Mouse (Mus musculus) midbrain, embryonic 11.5 days (tissue): ENCODE results near the gene Mtrex. TPM values are rescaled to one million over a fixed set of nuclear protein-coding genes. Genes with fewer than 3 reads are reported as not detected.

Experiments used
- ATAC-seq: fragments of 200-750 bp; cut with Nextera tagmentation; 2 replicates; pipeline ENCODE4 v1.8.0; 2017; ENCODE audit warnings: moderate TSS enrichment, moderate library complexity; ENCODE audit not compliant: low FRiP score
- DNase-seq: peaks from one replicate; pipeline ENCODE4 v3.0.0; 2015; ENCODE audit warnings: low spot score; ENCODE audit errors: missing footprints
- H3K27ac ChIP-seq: fragments of 300-500 bp; sonication (generic); 2 replicates; pipeline ENCODE4 v1.5.1; 2014; ENCODE audit warnings: low read depth, low read length
- H3K27me3 ChIP-seq: fragments of 300-500 bp; sonication (generic); 2 replicates; pipeline ENCODE4 v1.6.1; 2014; ENCODE audit warnings: mild to moderate bottlenecking, low read length, moderate library complexity, mixed read lengths; ENCODE audit not compliant: control insufficient read depth, insufficient read depth
- H3K36me3 ChIP-seq: fragments of 300-500 bp; sonication (generic); 2 replicates; pipeline ENCODE4 v1.6.1; 2014; ENCODE audit warnings: mild to moderate bottlenecking, low read length, moderate library complexity, mixed read lengths; ENCODE audit not compliant: control insufficient read depth, insufficient read depth
- H3K4me1 ChIP-seq: fragments of 300-500 bp; sonication (generic); 2 replicates; pipeline ENCODE4 v1.6.1; 2014; ENCODE audit warnings: low read length; ENCODE audit not compliant: control insufficient read depth, insufficient read depth
- H3K4me2 ChIP-seq: fragments of 300-500 bp; sonication (generic); 2 replicates; pipeline ENCODE4 v1.6.1; 2014; ENCODE audit warnings: mild to moderate bottlenecking, moderate library complexity
- H3K4me3 ChIP-seq: fragments of 300-500 bp; sonication (generic); 2 replicates; pipeline ENCODE4 v1.5.1; 2014; ENCODE audit warnings: low read depth, low read length
- H3K9ac ChIP-seq: fragments of 300-500 bp; sonication (generic); 2 replicates; pipeline ENCODE4 v1.6.1; 2014; ENCODE audit warnings: low read length
- H3K9me3 ChIP-seq: fragments of 300-500 bp; sonication (generic); 2 replicates; pipeline ENCODE4 v1.6.1; 2016; ENCODE audit warnings: low read length; ENCODE audit not compliant: control insufficient read depth
- WGBS: fragments of 180-500 bp; shearing (Covaris S2); extraction: QIAGEN DNeasy Blood & Tissue Kit; methylation state at CpG from one replicate; pipeline ENCODE4 v1.1.7; 2014; 5-methylcytosine and 5-hydroxymethylcytosine counted together
- polyA plus RNA-seq: library from polyadenylated mRNA; unstranded; fragments of >200 nt; fragmentation: Nextera tagmentation; extraction: Ambion mirVana; gene quantifications from 2 replicates; pipeline ENCODE4 v1.2.1, GENCODE M21; 2014

Gene Mtrex
- polyA plus RNA-seq, 1 experiment from 2014 or later: 104 TPM

DNA sequence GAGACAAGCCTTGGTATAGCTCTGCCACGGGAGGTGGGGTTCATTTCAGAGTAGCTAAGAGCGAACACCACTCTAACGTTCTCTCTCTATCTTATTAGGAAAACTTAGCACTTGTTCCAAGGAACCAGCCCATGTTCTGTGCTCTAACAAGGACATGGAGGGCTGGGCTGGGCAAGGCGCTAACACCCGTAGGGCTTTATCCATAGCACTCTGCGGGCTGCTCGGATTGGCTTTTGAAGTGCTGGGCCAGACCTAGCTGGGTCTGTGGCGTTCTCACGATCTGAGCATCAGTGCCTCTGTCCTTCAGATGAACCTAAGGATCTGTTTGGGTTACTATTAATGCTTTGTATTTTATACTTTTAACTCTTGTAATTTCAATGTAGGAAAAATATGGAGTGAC, 66.3 kb downstream of the Mtrex start:
- H3K27me3 ChIP-seq: no peaks in the 10 kb centered on the region
- H3K4me1 ChIP-seq: no peaks in the 10 kb centered on the region
- peaks cover 3% of the 10 kb centered on the region; the same call in 1 of the 2 replicates for H3K36me3 ChIP-seq
- no peaks in the 10 kb centered on the region for H3K9me3 ChIP-seq
- 93% methylated on average over 9 of the region's 9 CpGs for WGBS
- no peak overlapping the region for H3K4me3 ChIP-seq
- no peak overlapping the region for H3K27ac ChIP-seq
- DNase-seq: peak; percentile 78
- no peak overlapping the region for H3K9ac ChIP-seq
- ATAC-seq: no peak
- no peak overlapping the region for H3K4me2 ChIP-seq

DNA sequence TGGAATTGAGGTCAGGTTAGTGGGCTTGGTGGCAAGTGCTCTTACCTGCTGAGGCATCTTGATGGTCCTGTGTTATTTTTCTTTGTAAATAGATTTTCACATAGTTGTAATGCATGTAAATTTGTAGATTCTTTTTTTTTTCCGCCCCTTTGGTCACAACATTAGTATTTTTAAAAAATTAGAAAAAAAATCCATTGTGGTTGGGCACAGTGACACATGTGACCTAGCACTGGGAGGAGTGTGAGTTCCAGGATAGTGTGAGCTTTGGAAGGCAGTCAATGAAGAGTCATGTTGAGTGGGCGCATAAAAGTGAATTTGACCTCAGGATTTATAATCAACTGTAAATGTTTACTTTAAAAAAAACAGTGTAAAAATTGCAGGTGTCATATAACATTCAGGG, 66.8 kb downstream of the Mtrex start:
- Histone ChIP-seq H3K9me3 (no peaks in the 10 kb centered on the region), H3K36me3 (peaks cover 3% of the 10 kb centered on the region; the same call in 1 of the 2 replicates), H3K4me1 (no peaks in the 10 kb centered on the region), H3K9ac (no peak overlapping the region), H3K4me3 (no peak overlapping the region), H3K27me3 (no peaks in the 10 kb centered on the region), H3K27ac (no peak overlapping the region), H3K4me2 (no peak overlapping the region)
- WGBS: 91% methylated on average over 2 of the region's 2 CpGs
- DNase-seq: no peak
- no peak for ATAC-seq

- ATAC-seq (no peak), DNase-seq (peak; percentile 44)
- Histone ChIP-seq H3K36me3 (peaks cover 3% of the 10 kb centered on the region; the same call in 1 of the 2 replicates), H3K27ac (no peak overlapping the region), H3K27me3 (no peaks in the 10 kb centered on the region), H3K4me1 (no peaks in the 10 kb centered on the region), H3K4me2 (no peak overlapping the region), H3K9me3 (no peaks in the 10 kb centered on the region), H3K4me3 (no peak overlapping the region), H3K9ac (no peak overlapping the region)
- WGBS: 95% methylated on average over 21 of the region's 21 CpGs
Observed at GRCm38 (mm10) chr13:112859574-112860134, 67.5 kb downstream of the Mtrex start.

DNA sequence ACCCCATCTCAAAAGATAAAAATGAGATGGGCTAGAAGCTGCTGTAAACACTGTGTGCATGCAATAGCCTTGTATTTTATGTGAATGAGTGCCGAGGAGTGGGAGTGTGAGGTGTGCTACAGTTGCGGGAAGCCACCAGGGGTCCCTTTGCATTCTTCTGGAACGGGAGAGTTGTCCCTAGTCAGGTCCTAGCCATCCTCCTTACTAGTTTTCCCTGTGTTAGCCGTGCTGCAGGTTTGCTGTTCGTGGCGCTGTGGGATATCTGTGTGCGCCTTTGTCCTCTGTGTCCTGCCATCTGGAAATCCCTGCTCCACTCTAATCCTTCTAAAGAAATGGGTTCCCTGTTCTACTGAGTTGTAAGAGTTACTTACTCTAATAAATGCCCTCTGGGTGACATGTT, 69.3 kb downstream of the Mtrex start:
- no peak overlapping the region for H3K4me2 ChIP-seq
- DNase-seq: peak; percentile 73
- H3K27ac ChIP-seq: no peak overlapping the region
- 80% methylated on average over 7 of the region's 7 CpGs for WGBS
- no peak for ATAC-seq
- H3K9me3 ChIP-seq: no peaks in the 10 kb centered on the region
- no peaks in the 10 kb centered on the region for H3K27me3 ChIP-seq
- H3K4me1 ChIP-seq: peaks cover 2% of the 10 kb centered on the region; the same call in 1 of the 2 replicates
- no peaks in the 10 kb centered on the region for H3K36me3 ChIP-seq
- no peak overlapping the region for H3K4me3 ChIP-seq
- no peak overlapping the region for H3K9ac ChIP-seq

- DNase-seq: peak; percentile 49
- Histone ChIP-seq H3K27ac (no peak overlapping the region), H3K4me1 (peaks cover 2% of the 10 kb centered on the region; the same call in 1 of the 2 replicates), H3K4me3 (no peak overlapping the region), H3K36me3 (no peaks in the 10 kb centered on the region), H3K4me2 (no peak overlapping the region), H3K27me3 (no peaks in the 10 kb centered on the region), H3K9ac (no peak overlapping the region), H3K9me3 (no peaks in the 10 kb centered on the region)
- ATAC-seq: no peak
- WGBS: 70% methylated on average over 6 of the region's 6 CpGs
Observed at GRCm38 (mm10) chr13:112854402-112854801, 72.8 kb downstream of the Mtrex start.

- Histone ChIP-seq H3K27ac (no peak overlapping the region), H3K4me3 (no peak overlapping the region), H3K36me3 (no peaks in the 10 kb centered on the region), H3K9me3 (no peaks in the 10 kb centered on the region), H3K4me1 (peaks cover 2% of the 10 kb centered on the region; the same call in 1 of the 2 replicates), H3K9ac (no peak overlapping the region), H3K27me3 (no peaks in the 10 kb centered on the region), H3K4me2 (no peak overlapping the region)
- WGBS: 48% methylated on average over 17 of the region's 17 CpGs
- ATAC-seq (no peak), DNase-seq (peak; percentile 87)
Observed at GRCm38 (mm10) chr13:112853710-112854316, 73.4 kb downstream of the Mtrex start.

GRCm38 (mm10) chr13:112845931-112846330, 81.3 kb downstream of the Mtrex start:
- 93% methylated on average over 3 of the region's 3 CpGs for WGBS
- Histone ChIP-seq H3K9me3 (no peaks in the 10 kb centered on the region), H3K4me2 (no peak overlapping the region), H3K36me3 (no peaks in the 10 kb centered on the region), H3K9ac (no peak overlapping the region), H3K4me3 (no peak overlapping the region), H3K27me3 (no peaks in the 10 kb centered on the region), H3K4me1 (no peaks in the 10 kb centered on the region), H3K27ac (no peak overlapping the region)
- ATAC-seq: no peak
- DNase-seq: no peak

DNA sequence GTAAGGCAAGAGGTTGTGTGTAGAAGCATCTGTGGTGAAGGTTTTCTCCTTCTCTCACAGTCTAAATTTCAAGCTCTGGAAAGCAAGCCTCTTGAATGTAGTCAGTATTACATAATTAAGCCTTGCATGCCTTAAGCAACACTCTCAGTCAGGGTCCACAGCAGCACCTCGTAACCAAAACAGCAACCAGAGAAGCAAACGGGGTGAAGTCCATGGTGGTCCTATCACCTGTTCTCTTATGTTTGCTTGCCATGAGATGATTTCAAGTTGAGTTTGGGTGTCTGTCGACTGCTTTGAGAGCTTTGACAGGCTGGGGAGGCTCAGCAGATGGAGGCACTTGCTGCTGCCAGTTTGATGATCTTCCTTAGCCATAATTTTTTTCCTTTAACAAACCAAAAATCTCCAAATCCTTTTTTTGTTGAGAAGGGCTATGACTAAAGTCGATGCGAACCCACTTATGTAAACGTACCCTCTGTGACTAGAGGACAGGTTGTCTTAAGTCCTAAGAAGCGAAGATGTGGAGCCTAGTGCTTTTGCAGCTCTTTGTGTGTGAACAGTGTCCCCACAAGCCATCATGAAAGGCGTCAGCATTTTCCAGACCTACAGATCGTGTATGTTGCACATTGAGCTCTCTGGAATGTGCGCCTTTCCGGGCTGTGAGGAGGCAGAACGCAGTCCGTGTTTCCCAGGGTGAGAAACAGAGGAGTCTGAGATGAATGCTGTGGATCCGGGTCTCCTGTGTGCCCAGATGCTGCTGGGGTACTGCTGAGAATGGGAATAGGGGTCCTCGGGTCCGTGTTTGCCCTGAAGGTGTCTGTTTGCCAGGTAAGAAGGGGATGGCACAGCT, 86.7 kb downstream of the Mtrex start:
- no peak overlapping the region for H3K9ac ChIP-seq
- no peak overlapping the region for H3K27ac ChIP-seq
- ATAC-seq: no peak
- no peaks in the 10 kb centered on the region for H3K27me3 ChIP-seq
- WGBS: 85% methylated on average over 16 of the region's 16 CpGs
- H3K4me2 ChIP-seq: no peak overlapping the region
- DNase-seq: no peak
- no peaks in the 10 kb centered on the region for H3K9me3 ChIP-seq
- no peaks in the 10 kb centered on the region for H3K36me3 ChIP-seq
- no peaks in the 10 kb centered on the region for H3K4me1 ChIP-seq
- no peak overlapping the region for H3K4me3 ChIP-seq
